Mouse (Mus musculus) spleen, adult 2 months (tissue): Measurements from ENCODE around the gene Exoc4. TPM values are rescaled to one million over a fixed set of nuclear protein-coding genes. Genes with fewer than 3 reads are reported as not detected.

Experiments used
- DNase-seq, 2 experiments: peaks; one replicate each; pipeline versions ENCODE4 v3.0.0 to v3.0.0-alpha.2; 2012 to 2021; ENCODE audit warnings: low spot score in 2 of 2, low read depth in 1 of 2
- H3K27ac ChIP-seq: fragments of 200-500 bp; 2 replicates; pipeline ENCODE4 v1.5.1; 2012; ENCODE audit warnings: low read length, inconsistent platforms; ENCODE audit not compliant: insufficient read depth
- H3K27me3 ChIP-seq: fragments of 200-500 bp; 2 replicates; pipeline ENCODE4 v1.6.1; 2012; ENCODE audit warnings: mild to moderate bottlenecking, moderate library complexity, low read length, inconsistent platforms; ENCODE audit not compliant: control insufficient read depth, insufficient read depth
- H3K36me3 ChIP-seq: fragments of 200-500 bp; 2 replicates; pipeline ENCODE4 v1.6.1; 2012; ENCODE audit warnings: mild to moderate bottlenecking, low read length, inconsistent platforms; ENCODE audit not compliant: control insufficient read depth, insufficient read depth
- H3K4me1 ChIP-seq: fragments of 200-500 bp; 2 replicates; pipeline ENCODE4 v1.6.1; 2011; ENCODE audit warnings: inconsistent platforms; ENCODE audit not compliant: control insufficient read depth, insufficient read depth, insufficient read length
- H3K4me3 ChIP-seq: fragments of 200-500 bp; 2 replicates; pipeline ENCODE4 v1.5.1; 2011; ENCODE audit warnings: mild to moderate bottlenecking, inconsistent platforms; ENCODE audit not compliant: insufficient read depth, insufficient read length; ENCODE audit errors: extremely low read depth
- CTCF ChIP-seq: fragments of 200-500 bp; IDR thresholded peaks from 2 replicates; pipeline ENCODE4 v1.5.1; 2011; ENCODE audit warnings: mild to moderate bottlenecking, inconsistent platforms; ENCODE audit not compliant: insufficient read depth, insufficient read length, insufficient replicate concordance; ENCODE audit errors: extremely low read depth
- POLR2A ChIP-seq: fragments of 200-500 bp; IDR thresholded peaks from 2 replicates; pipeline ENCODE4 v1.6.1; 2011; ENCODE audit warnings: low read depth, low read length, inconsistent platforms
- WGBS: fragments of 180-500 bp; shearing (Covaris S2); methylation state at CpG from one replicate; pipeline ENCODE4 v1.1.7; 2018; 5-methylcytosine and 5-hydroxymethylcytosine counted together
- polyA plus RNA-seq: library from polyadenylated mRNA; depleted of rRNA; stranded (reverse); fragments of >200 nt; gene quantifications from 2 replicates; pipeline ENCODE4 v1.2.3, GENCODE M21; 2012

Exoc4 gene
- polyA plus RNA-seq, 1 experiment = 4.6 TPM

DNA sequence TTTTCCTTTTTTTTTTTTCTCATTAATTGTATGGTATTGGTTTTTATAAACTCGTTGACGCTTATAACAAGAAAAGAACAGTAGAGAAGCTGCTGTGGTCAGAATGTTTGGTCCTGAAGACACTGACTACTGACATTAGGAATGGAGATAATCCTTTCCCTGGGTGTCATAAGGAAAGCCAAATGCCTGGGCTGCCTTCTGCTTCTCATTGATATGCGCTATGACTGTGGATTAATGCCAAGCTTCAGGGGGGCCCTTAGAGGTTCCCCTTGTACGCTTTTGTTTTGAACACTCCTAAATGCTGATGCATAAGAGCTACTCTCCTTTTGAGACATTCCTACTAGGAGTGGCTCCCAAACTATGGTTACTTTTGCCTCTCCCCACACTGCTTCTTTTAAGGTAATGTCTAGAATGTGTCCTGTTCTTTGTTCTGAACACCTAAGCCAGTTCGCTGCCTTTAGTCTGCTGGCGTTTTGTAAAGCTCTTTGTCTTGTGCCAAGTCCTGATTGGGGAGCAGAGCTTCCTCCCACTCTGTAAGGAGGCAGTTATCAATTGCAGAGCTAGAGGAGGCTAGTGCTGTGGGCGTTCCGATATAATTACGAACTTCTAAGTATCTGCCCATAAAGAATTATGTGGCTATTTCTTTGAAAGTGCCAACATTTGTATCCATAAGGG lies 621.7 kb downstream of the Exoc4 start:
- DNase-seq = no peak
- no peak overlapping the region for H3K27ac ChIP-seq
- H3K4me1 ChIP-seq = no peaks in the 10 kb centered on the region
- whole genome bisulfite sequencing = 90% methylated on average over 9 of the region's 9 CpGs
- H3K36me3 ChIP-seq = no peaks in the 10 kb centered on the region
- H3K4me3 ChIP-seq = no peak overlapping the region
- no peak for TF ChIP-seq POLR2A
- no peak for TF ChIP-seq CTCF
- H3K27me3 ChIP-seq = no peaks in the 10 kb centered on the region

DNA sequence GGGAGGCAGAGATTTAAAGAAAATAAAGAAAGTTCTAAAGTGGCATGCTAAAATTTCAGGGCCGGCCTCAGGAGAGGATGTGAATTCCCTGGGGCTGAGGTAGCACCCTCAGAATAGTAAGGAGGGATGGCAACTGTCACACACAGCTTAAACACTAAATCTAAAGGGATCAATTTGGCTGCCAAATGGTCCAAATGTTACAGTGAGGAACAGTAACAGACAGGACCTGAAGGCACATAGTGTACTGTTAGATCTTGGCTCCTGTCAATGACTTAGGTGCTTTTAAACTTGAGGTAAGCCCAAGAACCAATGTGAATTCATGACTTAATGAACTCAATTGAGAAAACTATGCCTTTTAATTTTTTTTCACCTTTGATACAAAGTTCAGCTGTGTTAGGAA lies 622.4 kb downstream of the Exoc4 start:
- TF ChIP-seq POLR2A = no peak
- WGBS = 92% methylated on average over 1 of the region's 1 CpGs
- Histone ChIP-seq H3K27ac (no peak overlapping the region), H3K36me3 (no peaks in the 10 kb centered on the region; the same call in 1 of the 2 replicates), H3K4me1 (no peaks in the 10 kb centered on the region), H3K4me3 (no peak overlapping the region), H3K27me3 (no peaks in the 10 kb centered on the region)
- DNase-seq = no peak

DNA sequence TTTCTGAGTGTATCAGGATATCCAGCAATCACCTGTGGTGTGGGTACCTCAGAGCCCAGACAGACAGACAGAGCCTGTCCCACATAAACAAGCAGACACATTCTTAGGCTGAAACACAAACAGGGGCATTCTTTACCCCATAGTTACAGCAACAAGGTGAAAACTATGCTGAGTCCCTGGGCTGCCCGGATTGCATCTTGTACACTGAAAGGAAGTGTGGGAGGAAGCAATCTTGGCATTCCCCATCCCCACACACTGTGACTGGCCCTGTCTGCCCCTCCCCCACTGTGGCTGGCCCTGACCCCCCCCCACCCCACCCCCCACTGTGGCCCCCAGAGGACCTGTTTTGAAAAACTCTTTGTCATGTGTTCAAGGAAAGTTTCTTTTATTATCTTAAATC lies 623.3 kb downstream of the Exoc4 start:
- TF ChIP-seq POLR2A (no peak), CTCF (no peak)
- H3K27ac ChIP-seq = no peak overlapping the region

DNA sequence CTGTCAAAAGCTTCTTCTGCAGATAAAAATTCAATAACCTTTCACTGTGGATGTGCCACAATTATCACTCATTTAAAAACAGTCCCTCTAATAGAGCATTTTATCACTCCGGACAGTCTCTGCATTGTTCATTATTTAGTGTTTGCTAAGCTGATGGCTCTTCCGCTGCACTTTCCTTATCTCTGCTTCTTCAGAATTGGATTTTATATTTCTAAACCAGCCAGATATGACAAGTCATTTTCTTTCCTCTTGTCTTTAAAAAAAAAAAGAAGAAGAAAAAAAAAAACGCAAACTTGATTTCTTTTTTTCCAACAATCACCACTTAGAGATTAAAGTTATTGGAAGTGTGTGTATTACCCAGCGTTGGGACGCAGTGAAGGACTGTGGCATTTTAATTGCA lies 624.1 kb downstream of the Exoc4 start:
- Histone ChIP-seq H3K27ac (no peak overlapping the region), H3K27me3 (no peaks in the 10 kb centered on the region), H3K4me1 (no peaks in the 10 kb centered on the region), H3K36me3 (no peaks in the 10 kb centered on the region; the same call in 1 of the 2 replicates), H3K4me3 (no peak overlapping the region)
- no peak for TF ChIP-seq POLR2A
- TF ChIP-seq CTCF = no peak
- DNase-seq = no peak
- 87% methylated on average over 5 of the region's 5 CpGs for WGBS

More for the DNA sequence above, 623.3 kb downstream of the Exoc4 start:
- no peak for DNase-seq
- H3K4me1 ChIP-seq = no peaks in the 10 kb centered on the region
- WGBS = 60% methylated on average over 1 of the region's 1 CpGs
- no peaks in the 10 kb centered on the region; the same call in 1 of the 2 replicates for H3K36me3 ChIP-seq
- no peak overlapping the region for H3K4me3 ChIP-seq
- H3K27me3 ChIP-seq = no peaks in the 10 kb centered on the region

DNA sequence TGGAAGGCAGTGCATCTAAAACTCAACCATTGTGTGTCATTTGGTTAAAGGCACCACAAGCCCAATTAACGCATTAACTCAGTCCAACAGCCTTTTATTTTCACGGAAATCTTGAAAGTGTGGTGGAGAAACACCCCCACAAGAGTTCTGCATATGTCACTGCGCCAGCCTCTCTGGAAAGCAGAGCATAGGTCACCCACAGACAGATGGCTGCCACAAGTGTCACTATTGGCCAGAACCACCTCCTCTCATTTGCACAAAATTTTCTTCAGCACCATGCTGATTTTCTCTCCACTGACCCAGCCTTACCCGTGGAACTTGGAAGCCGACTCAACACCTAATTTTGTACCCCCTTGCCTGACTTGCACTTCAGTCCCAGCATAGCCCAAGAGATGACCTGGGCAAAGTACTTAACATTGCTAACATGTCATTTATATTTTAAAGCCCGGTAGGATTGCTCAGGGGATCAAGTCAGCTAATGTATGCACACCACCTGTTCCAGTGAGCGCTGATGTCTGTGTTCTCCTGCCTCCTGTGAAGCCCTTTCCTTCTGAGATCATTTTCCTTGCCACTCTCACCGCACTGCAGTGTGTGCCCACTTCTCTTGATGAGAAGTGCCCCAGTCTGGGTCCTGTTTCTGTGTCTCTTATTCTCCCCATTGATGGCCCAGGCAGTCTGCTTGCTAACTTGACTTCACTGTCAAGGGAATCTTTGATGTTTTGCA lies 625.6 kb downstream of the Exoc4 start:
- no peak overlapping the region for H3K27ac ChIP-seq
- no peak for DNase-seq
- no peak for TF ChIP-seq CTCF
- no peak for TF ChIP-seq POLR2A

DNA sequence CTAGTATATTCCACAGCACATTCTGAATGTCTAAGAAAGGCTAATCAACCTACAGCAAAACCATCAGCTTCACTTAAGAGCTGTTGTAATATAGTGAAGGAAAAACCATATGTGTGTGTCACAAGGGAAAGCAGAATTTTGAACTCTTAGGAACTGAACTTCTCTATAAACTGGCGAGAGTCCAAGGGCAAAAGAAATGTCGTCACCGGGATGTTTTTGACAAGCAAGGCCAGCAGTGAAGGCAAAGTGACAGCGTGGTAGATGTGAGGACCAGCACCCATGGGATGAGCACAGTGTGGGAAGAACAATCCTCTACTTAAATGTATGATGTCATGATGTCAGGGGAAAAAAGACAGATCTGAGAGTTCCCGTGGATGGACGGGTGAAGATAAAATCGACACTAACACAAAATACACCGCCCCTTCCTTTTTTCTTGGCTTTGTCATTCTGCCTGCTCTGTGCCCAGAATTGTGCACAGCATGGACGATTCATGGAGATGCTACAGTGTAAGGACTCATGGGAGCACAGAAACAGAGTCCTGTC lies 635.3 kb downstream of the Exoc4 start:
- no peak for DNase-seq
- Histone ChIP-seq H3K4me1 (no peaks in the 10 kb centered on the region), H3K27me3 (no peaks in the 10 kb centered on the region), H3K4me3 (no peak overlapping the region), H3K27ac (no peak overlapping the region), H3K36me3 (no peaks in the 10 kb centered on the region)
- WGBS = 71% methylated on average over 9 of the region's 9 CpGs
- TF ChIP-seq CTCF = no peak
- no peak for TF ChIP-seq POLR2A

More for the DNA sequence above, 625.6 kb downstream of the Exoc4 start:
- Histone ChIP-seq H3K27me3 (no peaks in the 10 kb centered on the region), H3K4me1 (no peaks in the 10 kb centered on the region), H3K36me3 (no peaks in the 10 kb centered on the region; the same call in 1 of the 2 replicates), H3K4me3 (no peak overlapping the region)
- 93% methylated on average over 8 of the region's 8 CpGs for WGBS

DNA sequence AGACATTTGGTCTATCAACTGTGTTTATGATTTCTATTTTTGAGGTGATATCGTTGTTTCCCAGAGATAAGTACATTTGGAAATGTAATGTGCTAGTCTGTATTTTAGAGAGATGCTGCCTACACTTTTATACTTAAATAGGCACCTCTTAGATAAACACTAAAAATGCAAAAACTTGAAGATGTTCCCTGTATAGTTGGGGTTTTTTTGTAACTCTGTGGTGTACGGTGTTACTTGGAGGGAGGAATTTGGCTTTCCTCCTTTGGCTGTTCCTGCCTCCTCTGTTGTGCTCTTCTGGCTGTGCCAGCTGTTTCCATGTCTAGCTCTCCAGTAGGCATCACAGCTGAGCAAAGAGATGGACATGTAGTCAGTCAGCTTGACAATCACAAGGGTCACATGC lies 638.1 kb downstream of the Exoc4 start:
- Histone ChIP-seq H3K4me3 (no peak overlapping the region), H3K27ac (no peak overlapping the region), H3K27me3 (no peaks in the 10 kb centered on the region), H3K36me3 (no peaks in the 10 kb centered on the region), H3K4me1 (no peaks in the 10 kb centered on the region)
- DNase-seq = no peak
- 97% methylated on average over 2 of the region's 2 CpGs for WGBS
- TF ChIP-seq POLR2A = no peak
- TF ChIP-seq CTCF = no peak
